Mouse (Mus musculus) forebrain, embryonic 16.5 days (tissue): ENCODE data around the gene Tmem245. TPM values are rescaled to one million over a fixed set of nuclear protein-coding genes. Genes with fewer than 3 reads are reported as not detected.

Source experiments
- ATAC-seq: fragments of 200-750 bp; cut with Nextera tagmentation; 2 replicates; pipeline ENCODE4 v1.8.0; 2017; ENCODE audit warnings: mild to moderate bottlenecking, moderate library complexity
- H3K27ac ChIP-seq: fragments of 300-500 bp; sonication (generic); 2 replicates; pipeline ENCODE4 v1.5.1; 2014; ENCODE audit warnings: low read length, control low read depth
- H3K27me3 ChIP-seq: fragments of 300-500 bp; sonication (generic); replicated peaks from 2 replicates; pipeline ENCODE4 v1.6.1; 2014; ENCODE audit warnings: low read length; ENCODE audit not compliant: control insufficient read depth, insufficient read depth
- H3K36me3 ChIP-seq: fragments of 300-500 bp; sonication (generic); 2 replicates; pipeline ENCODE4 v1.6.1; 2014; ENCODE audit not compliant: control insufficient read depth, insufficient read depth
- H3K4me1 ChIP-seq: fragments of 300-500 bp; sonication (generic); replicated peaks from 2 replicates; pipeline ENCODE4 v1.6.1; 2014; ENCODE audit warnings: low read length; ENCODE audit not compliant: control insufficient read depth, insufficient read depth
- H3K4me2 ChIP-seq: fragments of 300-500 bp; sonication (generic); 2 replicates; pipeline ENCODE4 v1.6.1; 2014; ENCODE audit warnings: mild to moderate bottlenecking, low read length, control low read depth
- H3K4me3 ChIP-seq: fragments of 300-500 bp; sonication (generic); replicated peaks from 2 replicates; pipeline ENCODE4 v1.5.1; 2014; ENCODE audit warnings: mild to moderate bottlenecking, low read length, control low read depth
- H3K9ac ChIP-seq: fragments of 300-500 bp; sonication (generic); replicated peaks from 2 replicates; pipeline ENCODE4 v1.6.1; 2014; ENCODE audit warnings: low read depth, low read length, control low read depth
- H3K9me3 ChIP-seq: fragments of 300-500 bp; sonication (generic); 2 replicates; pipeline ENCODE4 v1.6.1; 2016; ENCODE audit warnings: low read length; ENCODE audit not compliant: control insufficient read depth
- WGBS: fragments of 180-500 bp; shearing (Covaris S2); extraction: QIAGEN DNeasy Blood & Tissue Kit; methylation state at CpG from one replicate; pipeline ENCODE4 v1.1.7; 2014; 5-methylcytosine and 5-hydroxymethylcytosine counted together
- microRNA counts: library from miRNA; unstranded; fragments of <30 nt; microRNA quantifications from one replicate; lab custom pipeline; 2016
- microRNA-seq: library from miRNA; unstranded; fragments of <30 nt; microRNA quantifications from one replicate; pipeline ENCODE4, GENCODE M21; 2017
- polyA plus RNA-seq: library from polyadenylated mRNA; unstranded; fragments of >200 nt; fragmentation: Nextera tagmentation; extraction: Ambion mirVana; gene quantifications from 2 replicates; pipeline ENCODE4 v1.2.1, GENCODE M21; 2015

Tmem245 gene
- polyA plus RNA-seq, 1 experiment from 2014 or later: 8.3 TPM

- 66% methylated on average over 3 of the region's 3 CpGs for WGBS
- Histone ChIP-seq H3K27me3 (no peaks in the 10 kb centered on the region), H3K27ac (no peak overlapping the region), H3K9me3 (no peaks in the 10 kb centered on the region), H3K9ac (no peak overlapping the region), H3K4me2 (no peak overlapping the region), H3K36me3 (peaks cover 4% of the 10 kb centered on the region; the same call in 1 of the 2 replicates), H3K4me1 (peaks cover 6% of the 10 kb centered on the region), H3K4me3 (no peak overlapping the region)
- no peak for ATAC-seq
These were observed 118.3 kb downstream of the Tmem245 start for GRCm38 (mm10) chr4:56828932-56829331.

GRCm38 (mm10) chr4:56824231-56824630, 123.0 kb downstream of the Tmem245 start:
- Histone ChIP-seq H3K36me3 (no peaks in the 10 kb centered on the region), H3K27ac (no peak overlapping the region), H3K4me1 (no peaks in the 10 kb centered on the region), H3K9me3 (no peaks in the 10 kb centered on the region), H3K27me3 (no peaks in the 10 kb centered on the region), H3K4me3 (no peak overlapping the region), H3K4me2 (no peak overlapping the region), H3K9ac (no peak overlapping the region)
- ATAC-seq: no peak
- 91% methylated on average over 9 of the region's 9 CpGs for WGBS

DNA sequence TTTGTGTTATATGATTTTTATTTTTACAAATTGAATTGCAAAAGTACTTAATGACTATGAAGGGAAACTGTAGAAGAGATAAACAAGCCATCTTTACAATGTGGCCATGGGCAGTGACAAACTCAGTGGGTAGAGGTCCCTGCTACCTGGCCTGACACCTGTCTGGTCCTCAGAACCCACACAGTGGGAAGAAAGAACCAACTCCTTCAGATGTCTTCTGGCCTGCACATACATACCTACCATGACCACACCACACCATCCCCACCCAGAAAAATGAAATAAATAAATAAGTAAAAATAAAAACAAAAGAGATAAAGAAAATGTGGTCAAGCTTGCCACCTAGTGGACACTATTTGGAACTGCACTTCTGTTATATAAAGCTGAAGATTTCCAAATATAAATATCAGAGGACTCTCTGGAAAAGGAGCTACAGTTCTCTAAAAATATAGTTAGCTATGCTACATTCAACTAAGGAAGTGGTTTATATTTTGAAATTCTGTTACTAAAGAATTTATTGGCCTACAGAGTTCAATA, 127.2 kb downstream of the Tmem245 start:
- H3K27ac ChIP-seq: no peak overlapping the region
- no peaks in the 10 kb centered on the region for H3K9me3 ChIP-seq
- no peak overlapping the region for H3K4me2 ChIP-seq
- H3K4me1 ChIP-seq: no peaks in the 10 kb centered on the region
- no peak for ATAC-seq
- no peak overlapping the region for H3K4me3 ChIP-seq
- no peaks in the 10 kb centered on the region; the same call in 1 of the 2 replicates for H3K36me3 ChIP-seq
- H3K9ac ChIP-seq: no peak overlapping the region
- H3K27me3 ChIP-seq: no peaks in the 10 kb centered on the region

MicroRNA genes within 50 kb of the gene (microRNA counts, 519-probe panel; counts per million panel counts)
- 2,937 counts per million, percentile 76 among the panel's probes with 10 or more counts for microRNA mmu-miR-32 (lab: Ali Mortazavi, UCI)

Small RNA genes lying within 50 kb of the gene (microRNA-seq; reads per million reads assigned to microRNA genes)
- gene Mir32: 198 reads per million, percentile 62 among the genes with 10 or more reads in this experiment

Other genes starting within 250 kb of the Tmem245 start
- gene Gm26657, start 207.4 kb downstream of the Tmem245 start, polyA plus RNA-seq: not detected in 2 replicates
- gene Actl7b, start 206.0 kb downstream of the Tmem245 start, polyA plus RNA-seq: not detected in 2 replicates
- not detected in 2 replicates for gene Actl7a, start 204.0 kb downstream of the Tmem245 start, polyA plus RNA-seq
- gene Elp1, start 145.1 kb downstream of the Tmem245 start, polyA plus RNA-seq: 64.7 and 68.7 TPM in 2 replicates
- gene Fam206a, start 145.1 kb downstream of the Tmem245 start, polyA plus RNA-seq: 16.0 and 16.4 TPM in 2 replicates
- gene Ctnnal1, start 82.2 kb downstream of the Tmem245 start, polyA plus RNA-seq: 11.1 and 11.4 TPM in 2 replicates
- 25.3 and 28.6 TPM in 2 replicates for gene Frrs1l, start 43.0 kb upstream of the Tmem245 start, polyA plus RNA-seq
- gene Epb41l4b, start 196.0 kb upstream of the Tmem245 start, polyA plus RNA-seq: 0.67 and 1.2 TPM in 2 replicates